Mouse (Mus musculus): ENCODE results near the gene Rragd. TPM values are rescaled to one million over a fixed set of nuclear protein-coding genes. Genes with fewer than 3 reads are reported as not detected.

Rragd gene
- 39.3 and 45.8 TPM in 2 replicates for polyA plus RNA-seq (2015; fragmentation: Nextera tagmentation; extraction: Ambion mirVana)

DNA sequence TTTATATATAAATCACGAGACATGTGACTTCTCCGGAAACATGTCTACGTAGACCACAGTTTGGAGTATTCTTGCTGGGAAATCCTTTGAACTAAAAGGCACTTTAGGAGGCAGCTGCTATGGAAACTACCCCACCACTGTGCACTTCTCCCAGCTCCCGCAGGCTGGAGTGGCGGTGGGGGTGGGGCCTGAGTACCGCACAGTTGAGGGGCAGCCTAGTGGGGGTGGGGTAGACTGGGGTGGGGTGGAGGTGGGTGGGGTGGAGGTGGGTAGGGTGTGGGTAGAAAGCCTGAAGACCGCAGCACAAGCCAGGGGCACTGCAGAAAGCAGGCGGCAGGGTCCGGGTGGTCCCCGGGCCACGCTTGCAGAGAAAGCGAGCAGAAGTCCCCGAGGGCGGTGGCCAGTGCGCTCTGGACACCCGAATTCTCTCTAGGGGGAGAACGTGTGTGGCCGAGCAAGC lies at the start of gene Rragd:
Rragd (plus strand) TSS at position 322 of the 460 bp plus-strand sequence.

DNA sequence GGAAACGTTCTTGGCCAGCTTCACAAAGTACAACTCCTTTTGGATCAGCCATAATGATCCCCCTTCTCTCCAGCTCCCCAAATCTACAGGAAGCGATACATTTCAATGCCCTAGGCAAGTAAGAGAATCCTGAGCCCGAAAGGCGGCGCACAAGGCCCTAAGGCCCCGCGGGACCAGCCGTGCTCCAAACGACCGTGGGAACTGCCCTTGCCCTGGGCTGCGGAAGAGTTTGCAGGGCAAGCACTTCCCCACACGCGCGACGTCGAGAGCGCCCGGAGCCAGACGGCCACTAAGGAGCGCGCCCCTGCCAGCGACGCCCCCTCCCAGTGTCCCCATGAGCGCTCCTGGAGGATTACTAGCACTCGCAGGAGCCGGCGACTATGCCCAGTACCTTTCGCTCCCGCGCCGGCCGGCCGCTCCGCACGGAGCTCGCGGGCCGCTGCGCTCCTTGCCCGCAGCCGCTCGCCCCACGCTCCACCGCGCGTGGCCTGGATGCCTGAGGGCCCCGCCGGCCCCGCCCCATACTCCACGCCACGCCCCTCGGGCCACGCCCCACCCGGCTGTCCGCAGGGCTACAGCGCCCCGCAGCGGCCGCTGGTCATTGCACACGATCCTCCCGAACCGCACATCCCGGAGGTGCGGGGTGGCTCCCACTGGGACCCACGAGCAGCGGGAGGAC lies 32.3 kb upstream of the Rragd start, which contains the start of gene Ankrd6:
Ankrd6 (minus strand) TSS at position 486 of the 679 bp plus-strand sequence.

DNA sequence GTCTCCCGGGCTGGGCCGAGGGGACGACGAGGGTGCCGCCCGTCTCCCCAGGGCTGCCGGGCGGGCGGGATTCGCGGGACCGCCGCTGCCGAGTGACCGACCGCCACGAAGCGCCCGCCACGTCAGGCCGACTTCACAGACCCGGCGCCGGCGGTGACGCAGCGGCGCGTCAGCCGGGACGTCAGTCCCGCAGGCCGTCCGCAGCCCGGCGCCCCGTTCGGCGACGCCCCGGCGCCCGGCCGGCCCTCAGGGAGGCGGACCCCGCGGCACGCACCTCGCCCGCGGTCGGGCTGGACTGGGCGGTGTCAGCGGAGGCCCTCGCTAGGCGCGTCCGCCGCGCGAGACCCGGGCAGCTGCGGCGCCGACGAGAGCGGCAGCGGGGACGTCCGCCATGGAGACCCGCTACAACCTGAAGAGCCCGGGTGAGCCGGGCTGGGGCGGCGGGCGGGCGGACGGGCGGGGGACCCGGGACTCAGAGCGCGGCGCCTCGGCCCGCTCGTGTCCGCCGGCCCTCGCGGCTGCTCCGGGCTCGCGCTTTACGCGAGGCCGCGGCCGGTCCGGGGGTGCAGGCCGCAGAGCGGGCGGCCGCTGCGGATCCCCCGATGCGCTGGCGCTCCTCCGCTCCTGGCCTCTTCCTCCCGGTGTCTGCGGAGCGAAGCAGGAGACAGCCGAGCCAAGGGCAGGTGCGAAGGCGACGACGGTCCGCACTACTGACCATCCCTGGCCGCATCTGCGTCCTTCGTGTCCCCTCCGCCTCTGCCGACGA lies 48.5 kb downstream of the Rragd start, which contains the start of gene Ube2j1:
Ube2j1 (plus strand) TSS at position 222 of the 766 bp plus-strand sequence.

DNA sequence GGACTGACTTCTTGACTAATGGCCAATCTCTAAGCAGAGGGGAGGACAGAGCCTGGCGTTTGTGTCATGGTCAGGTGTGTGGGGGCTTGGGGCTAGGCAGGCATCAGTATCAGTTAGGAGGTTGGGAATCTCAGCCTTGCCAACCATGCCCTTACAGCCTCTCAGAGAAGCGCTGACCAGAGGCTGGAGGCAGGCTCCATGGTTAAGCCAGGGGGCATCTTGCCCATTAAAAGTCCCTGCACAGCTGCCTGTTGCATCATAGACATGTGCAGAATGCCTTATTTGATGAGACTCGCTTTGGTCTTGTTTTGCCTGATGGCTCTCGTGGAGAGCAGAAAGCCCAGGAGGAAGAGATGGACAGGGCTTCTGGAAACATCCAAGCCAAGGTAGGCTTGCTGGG lies 80.1 kb downstream of the Rragd start, which contains the start of gene Gabrr2:
Gabrr2 (plus strand) TSS at position 19 of the 400 bp plus-strand sequence.

Other genes with a start within 250 kb of the Rragd start
- gene Lyrm2, start 182.8 kb upstream of the Rragd start, polyA plus RNA-seq (2015; fragmentation: Nextera tagmentation; extraction: Ambion mirVana) = 106 and 114 TPM in 2 replicates
- gene Ankrd6, start 32.2 kb upstream of the Rragd start, polyA plus RNA-seq (2015; fragmentation: Nextera tagmentation; extraction: Ambion mirVana) = 15.3 and 17.4 TPM in 2 replicates
- gene Ube2j1, start 48.4 kb downstream of the Rragd start, polyA plus RNA-seq (2015; fragmentation: Nextera tagmentation; extraction: Ambion mirVana) = 75.6 and 75.7 TPM in 2 replicates
- gene Gabrr2, start 80.0 kb downstream of the Rragd start, polyA plus RNA-seq (2015; fragmentation: Nextera tagmentation; extraction: Ambion mirVana) = 0.14 TPM in 1 of 2 replicates, not detected in the other
- gene Gabrr1, start 149.5 kb downstream of the Rragd start, polyA plus RNA-seq (2015; fragmentation: Nextera tagmentation; extraction: Ambion mirVana) = 0.40 and 0.45 TPM in 2 replicates
- gene Pm20d2, start 206.7 kb downstream of the Rragd start, polyA plus RNA-seq (2015; fragmentation: Nextera tagmentation; extraction: Ambion mirVana) = 2.2 and 3.5 TPM in 2 replicates
- gene Srsf12, start 226.0 kb downstream of the Rragd start, polyA plus RNA-seq (2015; fragmentation: Nextera tagmentation; extraction: Ambion mirVana) = 72.0 and 76.1 TPM in 2 replicates

All from neural tube, postnatal 0 days (tissue).